14 mouse cellular contexts compared by ENCODE assay signal in the genomic region with DNA sequence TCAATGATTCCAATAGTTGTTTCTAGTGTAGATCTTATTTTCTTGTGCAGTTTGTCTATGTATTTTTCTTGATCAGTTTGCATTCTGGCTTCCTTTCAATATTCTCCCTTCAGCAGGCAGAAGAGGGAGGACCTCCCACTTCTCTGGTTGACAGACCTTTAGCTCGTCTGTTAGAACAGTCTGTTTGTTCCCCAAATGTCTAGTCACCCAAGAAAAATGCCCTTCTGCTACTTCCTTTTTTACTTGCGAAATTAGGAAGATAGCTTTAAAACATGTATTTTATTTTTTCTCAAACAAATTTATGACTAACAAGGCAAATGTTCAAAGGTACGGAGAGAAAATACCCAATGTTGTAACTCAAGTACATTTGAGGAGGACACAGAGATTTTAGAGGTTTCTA.
DNase-seq lines count a peak whose midpoint lies in the region; ATAC-seq lines count a peak whose summit lies in the region.
"Had no signal": no experiment of that assay in that cellular context is flagged by ENCODE, and none has a peak within 500 bp of the region (broad histone marks: within the 10 kb centered on the region; RNA-seq: fewer than 3 reads in every experiment).

No protein-coding gene starts in this region.

- no peak for ATAC-seq in midbrain, embryonic 13.5 days
- ATAC-seq: Patski had no signal

- DNase-seq in heart, adult 8-10 months (ENCODE audit: low spot score): peak; percentile 11
- DNase-seq in heart, postnatal 4 days: no peak
- DNase-seq in spleen, postnatal 36 days (ENCODE audit: low spot score in 2 of 2): peak; percentile 39 to 41
- DNase-seq in spleen, adult 18-20 months: no peak
- DNase-seq in layer of hippocampus, adult 9-11 months: peak; percentile 47
- DNase-seq in left cerebral cortex, adult 11 months (ENCODE audit: low spot score): no peak
- DNase-seq in retina, postnatal 1 day: no peak
- DNase-seq: adrenal gland, adult 8-10 months; cerebellum, adult 11-12 months; heart, postnatal 10 days; liver, embryonic 13.5 days had no signal

- no peaks in the 10 kb centered on the region for H3K27me3 ChIP-seq in midbrain, embryonic 13.5 days
- H3K27me3 ChIP-seq: liver, embryonic 13.5 days had no signal

- no peak overlapping the region for H3K27ac ChIP-seq in midbrain, embryonic 13.5 days
- H3K27ac ChIP-seq: liver, embryonic 13.5 days had no signal

- WGBS in midbrain, embryonic 13.5 days: 81% methylated on average over 3 of the region's 3 CpGs

- H3K4me3 ChIP-seq in midbrain, embryonic 13.5 days (replicated peaks): no peak overlapping the region
- H3K4me3 ChIP-seq: erythroblast, embryonic 14.5 days; liver, embryonic 13.5 days had no signal

- no peaks in the 10 kb centered on the region for H3K9me3 ChIP-seq in midbrain, embryonic 13.5 days
- H3K9me3 ChIP-seq: liver, embryonic 13.5 days had no signal

- no peaks in the 10 kb centered on the region for H3K4me1 ChIP-seq in midbrain, embryonic 13.5 days (replicated peaks)
- H3K4me1 ChIP-seq: liver, embryonic 13.5 days had no signal

- H3K4me2 ChIP-seq in midbrain, embryonic 13.5 days (replicated peaks): no peak overlapping the region
- H3K4me2 ChIP-seq: liver, embryonic 13.5 days had no signal

- no peaks in the 10 kb centered on the region for H3K36me3 ChIP-seq in midbrain, embryonic 13.5 days
- H3K36me3 ChIP-seq: liver, embryonic 13.5 days had no signal

- no peak overlapping the region for H3K9ac ChIP-seq in midbrain, embryonic 13.5 days (replicated peaks)
- H3K9ac ChIP-seq: liver, embryonic 13.5 days had no signal

Comparison
In these comparisons a context has a peak if more than half of its experiments do, and no peak if none do; other contexts are left out.
1. DNase-seq: peak in heart, adult 8-10 months (single experiment), spleen, postnatal 36 days (2 of 2) and layer of hippocampus, adult 9-11 months (single experiment); none in heart, postnatal 4 days (single experiment), spleen, adult 18-20 months (0 of 2), left cerebral cortex, adult 11 months (single experiment) and retina, postnatal 1 day (single experiment).